Mouse (Mus musculus): ENCODE data around the gene Ankrd13c.

DNA sequence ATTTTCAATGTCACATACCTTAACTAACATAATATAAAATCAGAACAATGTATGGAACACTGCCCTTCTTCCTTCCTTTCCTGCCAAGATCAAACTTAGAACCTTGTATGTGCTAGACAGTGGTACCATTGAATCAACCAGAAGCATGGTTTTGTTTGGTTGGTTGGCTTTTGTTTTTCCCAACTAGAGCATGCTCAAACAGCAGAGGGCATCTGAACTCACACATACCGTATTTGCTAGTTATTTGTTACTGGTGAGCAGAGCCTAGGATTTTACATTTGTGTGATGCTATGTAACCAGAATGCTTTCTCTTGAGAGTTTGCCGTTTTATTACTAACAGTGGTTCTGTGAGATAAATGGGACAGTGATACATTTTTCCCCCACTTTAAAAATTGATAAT is 102.5 kb downstream of the Ankrd13c start:
- no peak for TF ChIP-seq CTCF (IDR thresholded peaks at IDR 0.05; ENCODE audit: low read depth)
- no peak for TF ChIP-seq EP300 (optimal IDR thresholded peaks at IDR 0.05)

Measured in stomach, postnatal 0 days (tissue).